Mouse (Mus musculus) inflammation-experienced regulatory T-cells, adult 6 months (primary cell): ENCODE results near the gene Unc119b. TPM values are rescaled to one million over a fixed set of nuclear protein-coding genes. Genes with fewer than 3 reads are reported as not detected.
"Not testable (repeated sequence)": the region's sequence is repeated elsewhere in the genome, so short reads cannot be mapped to it uniquely, and the experiment has no call there.

Experiments
- ATAC-seq: one replicate; pipeline ENCODE4 v1.8.0; 2017
- polyA plus RNA-seq, 3 experiments: library from polyadenylated mRNA; unstranded; fragments of 100-300 nt; shearing (Covaris generic); gene quantifications; one replicate each; pipeline ENCODE4 v1.2.1; 2017

The Unc119b gene
- polyA plus RNA-seq = 10 to 100 TPM; 15.9 to 27.8 (median 21.3) TPM

DNA sequence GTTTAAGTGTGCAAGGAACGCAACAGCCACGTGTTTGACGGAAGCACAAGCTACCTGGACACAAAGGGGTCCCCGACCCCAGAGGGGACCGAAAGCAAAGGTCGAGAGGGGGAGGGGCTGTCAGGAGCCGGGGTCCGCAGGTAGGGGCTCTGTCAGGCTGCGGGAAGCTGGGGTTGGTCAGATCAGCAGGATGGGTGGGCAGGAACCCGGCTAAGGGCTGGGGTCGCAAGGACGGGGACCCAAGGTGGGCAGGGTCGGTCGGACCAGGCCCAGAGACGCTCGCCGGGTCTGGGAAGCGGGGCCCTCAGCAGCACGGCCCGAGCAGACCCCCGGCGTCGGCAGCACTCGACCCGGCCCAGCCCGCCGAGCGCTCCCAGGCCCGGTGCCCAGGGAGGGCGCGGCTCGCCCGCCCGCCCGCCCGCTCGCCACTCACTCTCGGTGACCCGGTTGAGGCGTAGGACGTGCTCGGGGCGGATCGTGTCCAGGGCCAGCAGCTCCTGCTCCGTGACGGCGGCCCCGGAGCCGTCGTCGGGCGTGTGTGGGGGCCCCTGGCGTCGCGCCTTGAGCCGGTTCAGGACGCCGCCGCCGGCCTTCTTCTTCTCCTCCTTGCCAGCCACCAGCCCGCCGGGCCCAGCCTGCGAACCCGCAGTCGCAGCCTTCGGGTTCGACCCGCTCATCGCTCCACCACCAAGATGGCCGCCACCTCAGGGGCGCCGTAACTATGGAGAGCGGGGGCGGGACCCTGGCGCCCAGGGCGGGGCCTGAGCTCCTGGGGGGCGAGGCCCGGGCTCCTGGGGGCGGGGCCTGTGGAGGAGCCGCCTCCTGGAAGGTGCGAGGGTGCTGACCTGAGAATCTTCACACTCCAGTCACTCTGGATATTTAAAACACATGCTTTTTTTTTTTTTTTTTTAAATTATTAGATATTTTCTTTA lies at the start of gene Unc119b:
Gene Unc119b, minus strand, starts transcription at position 742 of the 932 bp plus-strand sequence.
- peak; percentile 67 for ATAC-seq

DNA sequence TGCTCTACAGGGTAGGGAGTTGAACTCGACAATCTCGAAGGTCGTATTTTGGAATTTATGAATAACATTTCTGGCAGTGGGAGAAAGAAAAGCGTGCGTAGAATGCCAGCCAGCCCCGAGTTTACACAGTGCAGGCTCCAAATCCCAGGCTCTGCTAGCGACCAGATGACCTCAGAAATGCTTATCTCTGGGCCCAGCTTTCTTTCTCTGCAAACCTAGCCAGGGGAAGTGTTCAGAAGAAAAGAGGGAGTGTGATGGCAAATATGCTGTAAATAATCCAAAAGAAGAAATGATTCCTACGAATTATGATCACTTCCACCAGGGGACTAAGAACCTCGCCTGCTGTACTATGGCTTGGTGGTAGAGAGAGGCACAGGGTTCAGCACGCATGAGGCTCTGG lies 48.7 kb upstream of the Unc119b start:
- ATAC-seq = no peak

DNA sequence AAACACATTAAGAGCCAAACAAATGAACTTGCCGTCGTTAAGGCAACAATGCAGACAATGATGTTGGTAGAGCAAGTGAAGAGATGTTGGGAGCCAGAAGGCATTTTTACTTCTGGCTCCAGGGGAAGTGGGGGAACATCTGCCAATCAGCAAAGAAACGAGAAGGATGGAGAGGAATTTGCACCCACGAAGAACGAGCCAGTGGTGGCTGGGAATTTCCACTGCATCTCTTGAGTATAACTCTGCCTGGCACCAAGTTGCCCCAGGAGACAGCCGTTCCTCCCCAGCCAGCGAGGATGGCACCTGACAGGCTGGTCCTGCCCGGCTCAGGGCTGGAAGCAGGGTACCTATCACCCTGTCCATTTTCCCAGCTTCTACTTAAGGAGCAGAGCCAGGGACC lies 48.1 kb upstream of the Unc119b start:
- ATAC-seq = no peak

DNA sequence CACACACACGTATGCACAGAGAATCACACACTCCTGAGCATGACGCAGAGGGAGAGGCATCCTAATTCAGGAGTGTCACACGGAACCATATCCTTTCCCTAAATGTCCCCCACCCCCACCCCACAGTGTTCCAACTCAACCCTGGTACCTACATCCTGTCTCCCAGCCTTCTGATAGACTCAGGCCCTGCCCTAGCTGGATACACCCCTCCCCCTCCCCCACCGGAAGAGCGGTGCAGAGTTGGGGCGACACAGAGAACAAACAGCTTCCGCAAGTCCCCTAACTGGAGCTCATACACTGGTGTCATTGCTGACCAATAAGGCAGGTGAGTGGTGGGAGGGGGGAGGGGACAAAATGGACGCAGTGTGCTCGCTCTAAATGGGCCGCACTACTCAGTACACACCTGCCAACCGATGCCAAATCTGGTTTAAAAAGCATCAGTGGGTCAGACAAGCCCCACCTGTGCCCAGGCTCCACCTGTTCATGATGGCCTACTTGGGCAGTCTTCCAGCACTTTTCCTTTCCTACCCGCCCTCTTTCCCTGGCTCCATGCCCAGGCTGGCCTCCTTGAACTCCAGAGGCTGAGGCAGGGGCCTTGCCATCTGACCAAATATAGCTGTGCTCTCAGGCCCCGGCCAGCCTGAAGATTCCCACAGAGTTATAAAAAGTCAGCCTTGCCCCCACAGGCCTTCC lies 46.6 kb upstream of the Unc119b start:
- ATAC-seq = peak; percentile 60

DNA sequence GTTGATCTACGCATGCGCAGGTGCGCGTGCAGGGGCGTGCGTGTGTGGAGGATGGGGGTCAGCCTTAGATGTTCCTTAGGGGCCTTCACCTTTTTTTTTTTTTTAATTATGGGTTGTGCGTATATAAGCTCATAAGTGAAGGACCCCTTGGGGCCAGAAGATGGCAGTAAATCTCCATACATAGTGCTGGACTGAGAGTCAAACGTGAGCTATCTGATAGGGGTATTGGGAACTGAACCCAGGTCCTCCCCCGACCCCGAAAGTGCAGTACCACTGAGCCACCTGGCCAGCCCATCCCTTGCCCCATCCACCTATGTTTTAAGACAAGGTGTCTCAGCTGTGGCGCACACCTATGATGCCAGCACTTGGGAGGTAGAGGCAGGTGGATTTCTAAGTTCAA lies 44.8 kb upstream of the Unc119b start:
- ATAC-seq = no peak

DNA sequence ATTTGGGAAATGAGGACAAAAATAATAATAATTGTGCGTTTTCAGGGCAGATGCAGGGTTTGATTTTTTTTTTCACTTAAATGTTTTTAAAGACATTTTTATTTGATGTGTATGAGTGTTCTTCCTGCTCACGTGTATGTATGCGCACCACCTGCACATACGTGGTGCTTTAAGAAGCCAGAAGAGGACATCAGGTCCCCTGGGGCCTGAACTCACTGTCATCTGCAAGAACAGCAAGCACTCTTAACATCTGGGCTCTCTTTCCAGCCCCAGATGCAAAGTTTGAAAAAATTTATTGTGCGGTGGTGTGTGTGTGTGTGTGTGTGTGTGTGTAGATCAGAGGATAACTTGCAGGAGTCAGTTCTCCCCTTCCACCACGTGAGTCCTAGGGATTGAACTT lies 43.1 kb upstream of the Unc119b start:
- no peak for ATAC-seq

DNA sequence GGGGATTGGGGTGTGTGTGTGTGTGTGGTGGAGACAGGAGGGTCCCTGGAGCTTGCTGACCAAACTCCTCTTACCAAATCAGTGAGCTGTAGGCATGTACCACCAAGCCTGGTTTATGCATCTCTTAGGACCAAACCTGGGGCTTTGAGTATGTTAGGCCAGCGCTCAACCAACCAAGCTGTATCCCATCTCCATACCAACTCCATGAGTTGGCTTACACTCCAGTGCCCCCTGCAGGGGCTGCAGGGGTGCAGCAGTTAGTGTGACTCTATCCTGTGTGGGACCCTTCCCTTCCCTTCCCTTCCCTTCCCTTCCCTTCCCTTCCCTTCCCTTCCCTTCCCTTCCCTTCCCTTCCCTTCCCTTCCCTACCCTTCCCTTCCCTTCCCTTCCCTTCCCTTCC lies 39.8 kb upstream of the Unc119b start:
- ATAC-seq = no peak

DNA sequence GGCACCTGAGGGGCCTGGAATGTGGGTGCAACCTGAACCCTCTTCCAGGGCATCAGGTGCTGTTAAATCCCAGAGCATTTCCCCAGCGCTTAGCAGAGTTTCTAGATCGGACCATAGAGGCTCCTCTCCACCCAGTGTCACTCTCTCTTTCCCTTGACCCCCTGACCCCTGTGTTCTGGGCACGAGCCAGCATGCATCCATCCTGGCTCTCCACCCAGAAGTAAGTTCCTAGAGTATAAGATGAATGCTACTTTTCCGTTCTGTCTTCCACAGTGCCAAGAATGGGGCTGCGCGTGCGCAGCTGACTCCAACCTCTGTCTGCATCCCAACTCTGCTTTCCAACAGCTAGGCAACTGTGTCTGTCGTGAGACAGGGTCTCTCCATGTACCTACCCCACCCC lies 35.4 kb upstream of the Unc119b start:
- no peak for ATAC-seq

DNA sequence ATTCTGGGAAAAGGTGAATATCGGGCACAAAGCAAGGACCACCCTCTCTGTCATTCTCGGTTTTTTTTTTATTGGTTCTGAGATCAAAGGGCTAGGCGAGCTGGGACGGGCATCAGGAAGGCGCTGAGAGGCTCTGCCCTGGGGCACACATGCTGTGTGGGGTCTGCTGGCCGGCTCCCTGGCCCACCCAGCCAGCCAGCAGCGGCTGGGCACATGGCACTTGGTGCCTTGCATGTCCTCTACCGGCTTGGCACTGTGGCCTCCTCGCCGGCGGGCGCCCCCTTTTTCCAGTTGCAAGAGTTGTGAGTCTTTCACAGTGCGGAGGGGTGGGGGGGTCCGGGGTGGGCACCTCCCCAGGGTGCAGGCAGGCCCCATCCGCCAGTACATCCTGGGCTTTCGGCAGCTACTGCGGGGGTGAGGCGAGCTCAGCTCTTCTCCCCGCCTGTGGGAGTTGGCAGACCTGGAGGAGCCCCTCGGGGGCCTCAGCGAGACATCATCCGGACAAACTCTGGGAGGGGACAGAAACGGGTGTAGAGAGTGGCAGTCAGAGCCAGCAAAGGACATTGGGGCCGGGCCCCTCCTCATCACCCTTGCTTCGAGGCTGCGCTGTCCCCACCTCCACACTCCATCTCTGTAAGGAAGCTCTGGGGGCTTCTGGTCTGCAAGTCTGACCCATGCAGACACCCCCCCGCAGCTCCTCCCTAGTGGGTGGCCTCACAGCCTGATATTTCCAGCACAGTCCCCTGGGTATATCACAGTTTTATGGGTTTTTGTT lies 34.1 kb upstream of the Unc119b start:
- no peak for ATAC-seq

DNA sequence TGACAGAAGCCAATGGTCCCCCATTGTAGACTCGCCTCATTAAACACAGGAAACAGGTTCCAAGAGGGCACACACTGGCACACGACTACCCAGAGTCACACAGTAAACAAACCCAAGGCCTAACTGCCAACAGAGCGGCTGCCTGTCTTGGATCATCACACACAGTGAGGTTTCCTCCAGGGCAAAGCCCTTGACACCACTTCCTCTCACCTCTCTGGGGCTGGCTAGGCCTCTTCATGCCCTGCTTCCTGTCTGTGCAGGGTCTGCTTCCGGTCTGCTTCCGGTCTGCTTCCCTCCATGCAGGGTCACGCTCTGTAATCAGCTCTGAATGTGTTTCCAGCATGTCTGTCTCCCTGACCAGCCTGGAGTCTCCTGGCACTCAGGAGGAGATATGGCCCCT lies 32.6 kb upstream of the Unc119b start:
- ATAC-seq = peak; percentile 99

DNA sequence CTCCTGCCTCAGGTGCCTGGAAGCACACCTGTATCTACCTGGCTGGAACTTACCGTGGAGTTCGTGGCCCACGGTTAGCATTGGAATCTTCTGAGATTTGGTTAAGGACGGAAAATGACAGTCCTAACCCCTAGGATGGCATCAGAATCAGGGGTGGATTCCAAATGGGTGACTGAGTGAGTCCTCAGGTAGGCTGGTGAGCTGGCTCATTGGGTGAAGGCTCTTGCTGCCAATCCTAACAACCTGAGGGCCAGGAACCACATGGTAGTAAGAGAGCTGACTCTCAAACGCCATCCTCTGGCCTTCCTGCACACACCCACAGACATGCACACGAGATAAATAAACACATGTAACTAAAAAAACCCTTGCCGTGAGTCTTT lies 32.0 kb upstream of the Unc119b start:
- no peak for ATAC-seq

DNA sequence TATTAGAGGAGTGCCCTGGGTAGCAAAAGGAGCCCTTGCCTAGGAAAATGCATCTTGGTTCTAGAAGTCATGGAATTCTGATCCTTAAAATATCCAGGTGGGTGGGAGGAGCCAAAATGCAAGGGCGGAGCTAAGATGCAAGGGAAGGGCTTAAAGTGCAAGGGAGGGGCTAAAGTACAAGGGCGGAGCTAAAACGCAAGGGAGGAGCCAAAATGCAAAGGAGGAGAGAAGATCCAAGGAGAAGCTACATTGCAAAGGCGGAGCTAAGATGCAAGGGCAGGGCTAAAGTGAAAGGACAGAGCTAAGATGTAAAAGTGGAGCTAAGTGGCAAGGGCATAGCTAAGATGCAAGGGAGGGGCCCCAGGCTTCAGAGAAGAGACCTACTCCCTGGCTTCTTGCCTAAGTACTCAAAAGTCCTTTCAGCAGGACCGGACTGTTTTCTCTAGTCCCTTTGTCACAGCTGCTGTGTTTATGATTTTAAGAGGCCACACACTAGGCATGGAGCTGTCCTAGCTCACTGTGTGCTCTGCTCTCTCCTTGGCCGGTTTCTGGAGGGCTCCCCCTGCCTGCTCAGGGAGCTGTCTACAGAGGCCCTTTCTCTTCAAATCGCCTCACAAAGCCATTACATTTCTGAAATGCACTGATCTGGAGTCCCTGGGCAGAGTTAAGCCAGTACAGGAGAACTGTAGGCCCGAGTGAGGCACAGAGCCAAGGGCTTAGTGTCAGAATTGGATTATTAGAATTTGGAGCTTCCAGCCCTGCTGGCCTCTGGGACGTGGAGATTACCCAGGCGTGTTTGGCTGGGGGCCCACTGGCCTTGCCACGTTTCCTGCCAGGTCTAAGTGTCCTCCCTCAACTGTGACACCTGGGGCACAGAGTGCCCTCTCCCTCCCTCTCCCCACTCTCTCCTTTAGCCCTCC lies 31.4 kb upstream of the Unc119b start:
- ATAC-seq = no peak

DNA sequence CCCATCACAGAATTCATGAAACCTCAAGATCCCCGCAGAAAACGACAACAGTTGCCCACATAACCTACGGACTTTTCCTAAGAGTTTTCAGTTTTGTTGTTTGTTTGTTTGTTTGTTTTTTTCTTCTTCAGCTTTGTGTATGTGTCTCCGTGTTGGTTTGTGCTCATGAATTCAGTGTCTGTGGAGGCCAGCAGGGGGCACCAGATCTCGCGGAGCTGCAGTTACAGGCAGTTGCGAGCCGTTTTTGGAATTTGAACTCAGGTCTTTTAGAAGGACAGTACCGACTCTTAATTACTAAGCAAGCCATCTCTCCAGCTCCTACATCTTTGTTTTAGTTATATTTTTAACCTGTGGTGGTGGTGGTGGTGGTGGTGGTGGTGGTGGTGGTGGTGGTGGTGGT lies 30.6 kb upstream of the Unc119b start:
- no peak for ATAC-seq

DNA sequence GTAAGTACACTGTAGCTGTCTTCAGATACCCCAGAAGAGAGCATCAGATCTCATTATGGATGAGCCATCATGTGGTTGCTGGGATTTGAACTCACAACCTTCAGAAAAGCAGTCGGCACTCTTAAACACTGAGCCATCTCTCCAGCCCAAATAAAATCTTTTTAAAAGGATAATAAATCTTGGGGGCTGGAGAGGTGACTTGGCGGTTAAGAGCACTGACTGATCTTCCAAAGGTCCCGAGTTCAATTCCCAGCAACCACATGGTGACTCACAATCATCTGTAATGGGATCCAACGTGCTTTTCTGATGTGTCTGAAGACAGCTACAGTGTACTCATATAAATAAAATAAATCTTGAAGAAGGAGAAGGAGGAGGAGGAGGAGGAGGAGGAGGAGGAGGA lies 29.7 kb upstream of the Unc119b start:
- not testable (repeated sequence) for ATAC-seq

DNA sequence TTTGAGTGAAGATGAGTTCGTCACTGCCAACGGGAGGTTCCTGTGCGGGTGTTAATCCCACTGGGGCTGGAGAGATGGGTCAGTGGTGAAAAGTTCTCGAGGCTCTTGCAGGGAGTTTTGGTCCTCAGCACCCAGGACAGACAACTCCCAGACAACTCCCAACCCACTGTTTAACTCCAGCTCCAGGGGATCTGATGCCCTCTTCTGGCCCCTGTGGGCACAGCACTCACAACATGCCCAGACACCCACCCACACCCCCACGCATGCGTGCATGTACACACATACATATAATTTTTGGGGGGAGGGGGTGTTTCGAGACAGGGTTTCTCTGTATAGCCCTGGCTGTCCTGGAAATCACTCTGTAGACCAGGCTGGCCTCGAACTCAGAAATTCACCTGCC lies 28.8 kb upstream of the Unc119b start:
- ATAC-seq = no peak

DNA sequence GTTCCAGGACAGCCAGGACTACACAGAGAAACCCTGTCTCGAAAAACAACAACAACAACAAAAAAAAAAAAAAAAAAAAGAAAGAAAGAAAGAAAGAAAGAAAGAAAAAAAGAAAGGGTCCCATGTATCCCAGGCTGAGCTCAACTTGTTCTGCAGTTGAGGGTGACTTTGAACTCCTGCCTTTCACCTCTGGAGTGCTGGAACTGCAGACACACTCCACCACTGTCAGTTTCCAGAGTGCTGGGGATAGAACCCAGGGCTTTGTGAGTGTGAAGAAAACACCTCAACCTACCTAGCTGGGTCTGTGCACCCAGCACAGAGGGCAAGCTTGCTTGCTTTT lies 27.1 kb upstream of the Unc119b start:
- ATAC-seq = not testable (repeated sequence)

DNA sequence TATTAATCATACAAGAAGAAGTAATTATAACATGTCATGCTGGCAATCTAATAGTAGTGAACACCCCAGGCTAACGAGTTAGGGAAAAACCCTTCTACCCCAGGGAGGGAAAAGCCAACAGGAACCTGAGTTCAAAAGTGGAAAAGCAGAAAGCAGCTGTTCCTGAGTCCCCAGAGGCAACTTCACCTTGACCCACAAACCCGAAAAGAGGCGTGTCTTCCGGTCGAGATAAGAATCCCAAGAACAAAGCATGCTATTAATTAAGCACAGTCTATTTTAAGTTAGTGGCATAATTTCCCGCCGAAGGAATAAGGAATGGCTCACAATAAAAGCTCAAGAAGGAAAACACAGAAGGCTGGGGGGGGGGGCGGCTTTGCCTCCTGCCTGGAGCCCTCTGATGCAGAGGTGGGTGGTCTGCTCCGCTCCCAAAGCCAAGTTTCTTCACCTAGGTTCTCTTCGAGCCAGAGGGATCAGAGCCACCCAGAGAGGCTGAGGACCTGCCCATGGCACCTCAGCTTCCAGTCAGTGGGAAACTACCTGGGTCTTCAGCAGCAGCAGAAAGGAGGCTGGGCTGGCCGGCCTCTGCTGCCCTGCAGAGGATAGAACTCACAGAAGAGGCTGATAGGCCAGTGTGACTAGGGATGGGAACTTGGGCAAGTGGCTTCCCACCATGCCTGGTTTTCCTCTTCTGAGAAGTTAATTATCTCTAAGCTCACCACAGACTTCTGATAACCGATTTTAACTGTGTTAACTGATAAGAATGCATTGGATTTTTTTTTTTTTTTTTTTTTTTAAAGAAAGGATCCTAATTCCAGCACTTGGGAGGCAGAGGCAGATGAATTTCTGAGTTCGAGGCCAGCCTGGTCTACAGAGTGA lies 26.5 kb upstream of the Unc119b start:
- no peak for ATAC-seq

DNA sequence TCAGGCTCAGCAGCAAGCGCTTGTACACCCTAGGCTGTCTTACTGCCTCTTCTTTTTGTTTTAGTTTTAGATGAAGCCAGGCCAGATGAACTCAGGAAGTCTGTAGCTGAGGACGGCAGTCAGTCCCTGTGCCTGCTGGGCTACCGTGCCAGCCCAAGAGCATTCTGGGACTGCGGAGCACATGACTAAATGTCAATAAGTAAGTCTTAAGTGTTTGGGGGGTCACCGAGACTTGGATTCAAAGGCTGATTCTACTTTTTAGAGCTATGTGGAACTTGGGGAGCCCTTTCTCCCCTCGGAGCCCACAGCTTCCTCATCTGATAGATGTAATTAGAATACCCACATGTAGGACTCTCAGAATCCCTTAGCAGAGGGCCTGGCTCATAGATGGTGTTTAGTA lies 25.9 kb upstream of the Unc119b start:
- no peak for ATAC-seq

DNA sequence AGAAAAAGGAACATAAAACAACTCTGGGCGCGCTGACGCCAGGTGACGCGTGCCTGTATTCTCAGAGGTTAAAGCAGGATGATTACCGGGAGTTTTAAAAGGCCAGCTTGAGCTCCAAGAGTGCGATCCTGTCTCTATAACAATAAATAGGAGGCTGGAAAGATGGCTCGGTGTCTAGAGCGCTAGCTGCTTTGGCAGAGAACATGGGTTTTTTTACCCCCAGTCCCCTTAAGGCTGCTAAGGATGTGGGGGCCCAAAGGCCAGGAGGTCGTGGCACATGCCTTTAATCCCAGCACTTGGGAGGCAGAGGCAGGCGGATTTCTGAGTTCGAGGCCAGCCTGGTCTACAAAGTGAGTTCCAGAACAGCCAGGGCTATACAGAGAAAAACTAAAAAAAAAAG lies 24.4 kb upstream of the Unc119b start:
- no peak for ATAC-seq

DNA sequence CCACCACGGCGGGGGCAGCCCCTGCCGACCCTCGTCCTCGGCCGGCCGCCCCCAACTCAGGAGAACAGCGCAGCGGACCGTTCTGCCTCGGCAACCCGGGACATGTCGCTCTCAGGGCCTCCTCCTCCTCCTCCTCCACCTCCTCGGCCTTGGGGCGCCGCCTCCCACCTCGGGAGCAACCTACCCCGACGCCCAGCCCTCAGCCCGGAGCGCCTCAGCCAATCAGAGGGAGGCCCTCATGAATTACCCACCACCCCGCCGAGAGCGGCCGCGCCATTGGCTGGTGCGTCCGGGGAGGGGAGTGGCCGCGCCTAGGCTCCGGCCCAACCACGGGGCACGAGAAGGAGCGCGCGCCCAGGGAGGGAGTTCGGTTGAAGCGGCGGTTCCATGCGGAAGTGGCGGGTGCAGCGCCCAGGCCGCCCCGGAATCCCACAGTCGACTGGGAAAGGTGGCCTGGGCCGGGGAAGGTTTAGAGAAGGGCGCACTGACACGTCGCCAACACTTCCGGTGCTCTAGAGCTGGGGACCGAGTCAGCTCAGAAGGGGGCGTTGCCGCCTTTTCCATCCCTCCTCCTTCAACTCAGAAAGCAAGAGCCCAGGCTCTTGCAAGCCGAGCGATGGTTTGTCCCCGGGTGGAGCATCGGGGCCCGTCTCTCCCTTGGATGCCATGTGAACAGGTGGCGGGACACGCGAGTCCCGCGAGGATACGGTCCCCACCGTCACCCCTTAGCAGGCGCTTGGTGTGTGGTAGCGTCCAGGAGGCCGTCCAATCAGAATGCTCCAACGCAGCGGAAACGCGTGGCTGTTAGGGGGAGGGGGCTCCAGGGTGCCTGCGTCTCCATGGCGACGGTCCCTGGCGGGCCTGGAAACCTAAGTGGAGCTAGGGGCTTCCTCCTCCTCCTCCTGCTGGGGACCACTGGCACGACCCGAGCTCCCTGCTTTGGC lies 23.5 kb upstream of the Unc119b start, which contains the start of gene Mlec:
Gene Mlec, minus strand, starts transcription at position 140 of the 944 bp plus-strand sequence.
- peak; percentile 91 for ATAC-seq
